Mouse (Mus musculus): ENCODE measurements around the gene Ppp6r2. TPM values are rescaled to one million over a fixed set of nuclear protein-coding genes. Genes with fewer than 3 reads are reported as not detected.

Gene Ppp6r2
- total RNA-seq (2014; rRNA removed; ENCODE audit: low replicate concordance) (65.1 and 98.4 TPM in 2 replicates), polyA plus RNA-seq (2015; fragmentation: Nextera tagmentation; extraction: Ambion mirVana) (27.4 and 27.7 TPM in 2 replicates)

DNA sequence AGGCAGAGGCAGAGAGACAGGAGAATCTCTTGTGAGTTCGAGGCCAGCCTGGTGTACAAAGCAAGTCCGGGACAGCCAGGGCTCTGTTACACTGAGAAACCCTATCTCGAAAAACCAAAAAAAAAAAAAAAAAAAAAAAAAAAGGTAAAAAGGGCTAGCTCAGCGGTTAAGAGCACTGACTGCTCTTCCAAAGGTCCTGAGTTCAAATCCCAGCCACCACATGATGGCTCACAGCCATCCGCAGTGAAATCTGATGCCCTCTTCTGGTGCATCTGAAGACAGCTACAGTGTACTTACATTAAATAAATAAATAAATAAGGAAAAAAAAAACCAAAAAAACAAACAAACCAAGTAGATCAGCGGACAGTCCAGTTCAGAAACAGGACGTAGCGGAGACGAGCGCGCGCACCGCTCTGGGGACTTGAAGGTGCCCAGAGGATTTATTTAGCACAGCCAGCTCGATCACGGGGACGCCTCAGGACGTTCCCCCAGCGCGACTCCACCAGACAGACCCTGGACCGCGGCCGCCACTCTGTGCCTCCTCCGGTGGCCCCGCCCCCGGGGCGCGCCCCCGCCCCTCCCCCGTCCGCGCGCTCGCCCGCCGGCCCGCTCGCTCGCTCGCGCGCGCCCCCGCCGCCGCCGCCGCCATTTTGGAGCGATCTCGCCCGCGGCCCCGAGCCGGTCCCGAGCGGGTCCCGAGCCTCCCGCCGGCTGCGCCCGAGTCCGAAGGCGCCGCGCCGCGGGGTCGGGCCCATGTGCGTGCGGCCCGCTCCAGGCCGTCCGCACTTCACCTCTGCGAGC, at the start of gene Ppp6r2:
Ppp6r2 (plus strand) TSS at position 639 of the 801 bp plus-strand sequence.
- H3K4me1 ChIP-seq (ENCODE audit: control insufficient read depth, insufficient read depth) = peaks cover 24% of the 10 kb centered on the region
- ATAC-seq (ENCODE audit: insufficient read depth, low read depth) (peak; percentile 86), DNase-seq (ENCODE audit: low spot score) (peak; percentile 86)
- 3% methylated on average over 61 of the region's 73 CpGs for WGBS
- H3K4me3 ChIP-seq (ENCODE audit: low read depth, low read length) = peak within 1 kb of the TSS; percentile 100
- peak within 1 kb of the TSS; percentile 96 for H3K27ac ChIP-seq (ENCODE audit: low read depth)
- H3K27me3 ChIP-seq (ENCODE audit: control insufficient read depth, insufficient read depth, low read length) = no peaks in the 10 kb centered on the region
- H3K9ac ChIP-seq (replicated peaks; ENCODE audit: low read depth, low read length) = peak within 1 kb of the TSS; percentile 99
- H3K4me2 ChIP-seq (ENCODE audit: low read depth, low read length) = peak within 1 kb of the TSS; percentile 91
- H3K36me3 ChIP-seq (replicated peaks; ENCODE audit: control insufficient read depth, insufficient read depth, low read length) = no peaks in the 10 kb centered on the region
- no peaks in the 10 kb centered on the region for H3K9me3 ChIP-seq (replicated peaks; ENCODE audit: control insufficient read depth, low read length)
- TF ChIP-seq CTCF (IDR thresholded peaks at IDR 0.05; ENCODE audit: low read depth) (peak; percentile 31), EP300 (IDR thresholded peaks at IDR 0.05; ENCODE audit: low read depth) (no peak)

DNA sequence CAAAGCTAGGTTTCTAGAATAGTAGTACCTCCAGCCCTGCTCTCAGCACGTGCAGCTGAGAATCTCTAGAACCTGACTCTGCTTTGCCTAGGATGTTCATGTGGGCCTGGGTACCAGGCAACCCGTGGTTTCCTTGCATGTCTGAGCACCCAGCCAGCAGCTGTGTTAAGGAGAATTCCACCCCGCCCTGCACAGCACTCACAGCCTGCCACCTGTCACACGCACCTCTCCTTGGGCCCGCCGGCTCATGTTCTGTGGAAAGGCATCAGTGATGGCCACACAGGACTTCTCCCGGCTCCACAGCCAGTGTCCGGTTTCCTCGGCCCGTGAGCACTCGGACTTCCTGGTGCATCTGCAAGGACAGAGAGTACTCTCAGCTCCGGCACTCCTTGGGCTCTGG, 45.9 kb upstream of the Ppp6r2 start:
- Histone ChIP-seq H3K9ac (replicated peaks; ENCODE audit: low read depth, low read length) (no peak overlapping the region), H3K36me3 (replicated peaks; ENCODE audit: control insufficient read depth, insufficient read depth, low read length) (peaks cover 76% of the 10 kb centered on the region), H3K4me1 (ENCODE audit: control insufficient read depth, insufficient read depth) (peaks cover 20% of the 10 kb centered on the region), H3K4me3 (ENCODE audit: low read depth, low read length) (no peak overlapping the region), H3K9me3 (replicated peaks; ENCODE audit: control insufficient read depth, low read length) (no peaks in the 10 kb centered on the region), H3K4me2 (ENCODE audit: low read depth, low read length) (no peak overlapping the region), H3K27me3 (ENCODE audit: control insufficient read depth, insufficient read depth, low read length) (no peaks in the 10 kb centered on the region), H3K27ac (ENCODE audit: low read depth) (no peak overlapping the region)
- WGBS = 93% methylated on average over 12 of the region's 12 CpGs
- TF ChIP-seq EP300 (IDR thresholded peaks at IDR 0.05; ENCODE audit: low read depth) (no peak), CTCF (IDR thresholded peaks at IDR 0.05; ENCODE audit: low read depth) (no peak)
- no peak for DNase-seq (ENCODE audit: low spot score)
- no peak for ATAC-seq (ENCODE audit: insufficient read depth, low read depth)

DNA sequence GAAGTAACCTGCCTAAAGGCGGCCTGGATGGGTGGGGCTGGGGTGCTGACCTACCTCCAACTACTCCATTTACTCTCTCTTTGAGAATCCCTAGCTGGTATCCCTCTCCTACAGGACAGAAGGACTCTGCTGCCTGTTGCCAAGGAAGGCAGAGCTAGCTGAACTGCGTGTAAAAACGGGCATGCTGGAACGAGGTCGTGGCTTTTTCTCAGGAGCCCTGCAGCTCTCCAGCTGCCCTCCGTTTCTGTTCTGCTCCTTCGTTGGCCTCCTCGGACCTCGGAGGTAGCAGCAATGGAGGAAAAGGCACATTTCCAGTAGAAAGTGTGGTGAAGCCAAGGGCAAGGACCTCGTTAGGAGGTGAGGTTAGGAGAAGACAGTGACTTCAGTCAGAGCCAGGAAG, 42.4 kb upstream of the Ppp6r2 start:
- Histone ChIP-seq H3K9me3 (replicated peaks; ENCODE audit: control insufficient read depth, low read length) (no peaks in the 10 kb centered on the region), H3K36me3 (replicated peaks; ENCODE audit: control insufficient read depth, insufficient read depth, low read length) (peaks cover 43% of the 10 kb centered on the region), H3K4me3 (ENCODE audit: low read depth, low read length) (peak overlapping the region; percentile 9; the same call in 1 of the 2 replicates), H3K27me3 (ENCODE audit: control insufficient read depth, insufficient read depth, low read length) (no peaks in the 10 kb centered on the region), H3K4me2 (ENCODE audit: low read depth, low read length) (peak overlapping the region; percentile 48), H3K4me1 (ENCODE audit: control insufficient read depth, insufficient read depth) (peaks cover 44% of the 10 kb centered on the region), H3K27ac (ENCODE audit: low read depth) (peak overlapping the region; percentile 92), H3K9ac (replicated peaks; ENCODE audit: low read depth, low read length) (peak overlapping the region; percentile 17; the same call in 1 of the 2 replicates)
- TF ChIP-seq EP300 (IDR thresholded peaks at IDR 0.05; ENCODE audit: low read depth) (no peak), CTCF (IDR thresholded peaks at IDR 0.05; ENCODE audit: low read depth) (no peak)
- 29% methylated on average over 10 of the region's 10 CpGs for WGBS
- ATAC-seq (ENCODE audit: insufficient read depth, low read depth) (no peak), DNase-seq (ENCODE audit: low spot score) (no peak)

GRCm38 (mm10) chr15:89169431-89169830, 41.9 kb upstream of the Ppp6r2 start:
- 10% methylated on average over 10 of the region's 10 CpGs for WGBS
- TF ChIP-seq CTCF (IDR thresholded peaks at IDR 0.05; ENCODE audit: low read depth) (no peak), EP300 (IDR thresholded peaks at IDR 0.05; ENCODE audit: low read depth) (peak; percentile 54; the same call in 1 of the 2 replicates)
- peak overlapping the region; percentile 92 for H3K27ac ChIP-seq (ENCODE audit: low read depth)
- no peaks in the 10 kb centered on the region for H3K9me3 ChIP-seq (replicated peaks; ENCODE audit: control insufficient read depth, low read length)
- DNase-seq (ENCODE audit: low spot score) (peak; percentile 95), ATAC-seq (ENCODE audit: insufficient read depth, low read depth) (peak; percentile 94)
- H3K36me3 ChIP-seq (replicated peaks; ENCODE audit: control insufficient read depth, insufficient read depth, low read length) = peaks cover 38% of the 10 kb centered on the region
- peak overlapping the region; percentile 32; the same call in 1 of the 2 replicates for H3K9ac ChIP-seq (replicated peaks; ENCODE audit: low read depth, low read length)
- peaks cover 49% of the 10 kb centered on the region for H3K4me1 ChIP-seq (ENCODE audit: control insufficient read depth, insufficient read depth)
- H3K27me3 ChIP-seq (ENCODE audit: control insufficient read depth, insufficient read depth, low read length) = no peaks in the 10 kb centered on the region
- H3K4me2 ChIP-seq (ENCODE audit: low read depth, low read length) = peak overlapping the region; percentile 48
- H3K4me3 ChIP-seq (ENCODE audit: low read depth, low read length) = peak overlapping the region; percentile 9; the same call in 1 of the 2 replicates

DNA sequence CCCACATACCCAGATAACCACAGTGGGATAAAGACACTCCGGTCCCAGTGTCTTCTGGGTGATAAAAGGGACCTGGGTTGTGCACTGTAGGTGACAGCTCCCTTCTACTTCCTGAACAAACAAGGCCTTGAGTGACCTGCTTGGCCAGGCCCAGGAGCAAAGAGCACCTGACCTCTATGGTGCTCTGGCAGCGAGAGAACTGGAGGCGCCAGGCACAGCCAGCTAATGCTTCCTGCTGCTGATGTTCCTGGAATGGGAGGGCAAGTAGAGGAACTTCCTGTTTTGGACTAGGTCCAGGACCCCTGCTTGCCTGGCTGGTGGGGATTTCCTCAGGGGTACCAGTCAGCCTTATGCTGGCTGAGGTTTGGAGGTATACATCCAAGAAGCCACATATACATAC, 41.3 kb upstream of the Ppp6r2 start:
- H3K4me2 ChIP-seq (ENCODE audit: low read depth, low read length) = 0 out of 2 replicates have a peak overlapping the region, but pooled peaks have one; percentile 19
- peaks cover 56% of the 10 kb centered on the region for H3K4me1 ChIP-seq (ENCODE audit: control insufficient read depth, insufficient read depth)
- TF ChIP-seq EP300 (IDR thresholded peaks at IDR 0.05; ENCODE audit: low read depth) = no peak
- TF ChIP-seq CTCF (IDR thresholded peaks at IDR 0.05; ENCODE audit: low read depth) = no peak
- H3K4me3 ChIP-seq (ENCODE audit: low read depth, low read length) = no peak overlapping the region
- 11% methylated on average over 3 of the region's 3 CpGs for WGBS
- no peak overlapping the region for H3K9ac ChIP-seq (replicated peaks; ENCODE audit: low read depth, low read length)
- no peaks in the 10 kb centered on the region for H3K9me3 ChIP-seq (replicated peaks; ENCODE audit: control insufficient read depth, low read length)
- DNase-seq (ENCODE audit: low spot score) (no peak), ATAC-seq (ENCODE audit: insufficient read depth, low read depth) (peak; percentile 24)
- peak overlapping the region; percentile 92 for H3K27ac ChIP-seq (ENCODE audit: low read depth)
- H3K36me3 ChIP-seq (replicated peaks; ENCODE audit: control insufficient read depth, insufficient read depth, low read length) = peaks cover 32% of the 10 kb centered on the region
- H3K27me3 ChIP-seq (ENCODE audit: control insufficient read depth, insufficient read depth, low read length) = no peaks in the 10 kb centered on the region

Data from heart, postnatal 0 days (tissue).